Mouse (Mus musculus): ENCODE measurements at regions not wholly inside any gene's neighbourhood (a gene's known extent, or its start where the extent isn't known, plus 50 kb on each side); places are given as distances from the start of the nearest gene placed in this dataset.

GRCm38 (mm10) chr15:68440636-68441035, 1939.9 kb upstream of the Lrrc6 start:
- no peak for DNase-seq (ENCODE audit: low spot score)

GRCm38 (mm10) chr15:68435961-68436360, 1935.3 kb upstream of the Lrrc6 start:
- DNase-seq (ENCODE audit: low spot score), result no peak

- DNase-seq (ENCODE audit: low spot score), result no peak
Measured at GRCm38 (mm10) chr15:68431251-68431650, 1930.5 kb upstream of the Lrrc6 start.

GRCm38 (mm10) chr15:68430486-68430885, 1929.8 kb upstream of the Lrrc6 start:
- no peak for DNase-seq (ENCODE audit: low spot score)

- DNase-seq (ENCODE audit: low spot score), result no peak
Measured at GRCm38 (mm10) chr15:68428444-68429228, 1927.9 kb upstream of the Lrrc6 start.

- no peak for DNase-seq (ENCODE audit: low spot score)
Measured at GRCm38 (mm10) chr15:68417142-68417541, 1916.4 kb upstream of the Lrrc6 start.

GRCm38 (mm10) chr15:68415401-68415925, 1914.8 kb upstream of the Lrrc6 start:
- no peak for DNase-seq (ENCODE audit: low spot score)

- DNase-seq (ENCODE audit: low spot score), result no peak
Measured at GRCm38 (mm10) chr15:68414047-68414446, 1913.3 kb upstream of the Lrrc6 start.

- DNase-seq (ENCODE audit: low spot score), result no peak
Measured at GRCm38 (mm10) chr15:68412697-68413096, 1912.0 kb upstream of the Lrrc6 start.

- no peak for DNase-seq (ENCODE audit: low spot score)
Measured at GRCm38 (mm10) chr15:68412156-68412555, 1911.4 kb upstream of the Lrrc6 start.

- no peak for DNase-seq (ENCODE audit: low spot score)
Measured at GRCm38 (mm10) chr15:68403554-68404070, 1902.9 kb upstream of the Lrrc6 start.

- DNase-seq (ENCODE audit: low spot score), result no peak
Measured at GRCm38 (mm10) chr15:68401726-68402125, 1901.0 kb upstream of the Lrrc6 start.

GRCm38 (mm10) chr15:68401006-68401405, 1900.3 kb upstream of the Lrrc6 start:
- DNase-seq (ENCODE audit: low spot score), result no peak

- DNase-seq (ENCODE audit: low spot score), result no peak
Measured at GRCm38 (mm10) chr15:68396566-68396965, 1895.9 kb upstream of the Lrrc6 start.

GRCm38 (mm10) chr15:68394749-68395148, 1894.0 kb upstream of the Lrrc6 start:
- DNase-seq (ENCODE audit: low spot score), result no peak

GRCm38 (mm10) chr15:68394157-68394556, 1893.4 kb upstream of the Lrrc6 start:
- no peak for DNase-seq (ENCODE audit: low spot score)

- DNase-seq (ENCODE audit: low spot score), result no peak
Measured at GRCm38 (mm10) chr15:68391737-68392136, 1891.0 kb upstream of the Lrrc6 start.

GRCm38 (mm10) chr15:68389855-68390254, 1889.1 kb upstream of the Lrrc6 start:
- DNase-seq (ENCODE audit: low spot score), result no peak

- no peak for DNase-seq (ENCODE audit: low spot score)
Measured at GRCm38 (mm10) chr15:68387349-68388065, 1886.8 kb upstream of the Lrrc6 start.

- DNase-seq (ENCODE audit: low spot score), result no peak
Measured at GRCm38 (mm10) chr15:68384571-68385335, 1884.0 kb upstream of the Lrrc6 start.

GRCm38 (mm10) chr15:68375166-68375565, 1874.5 kb upstream of the Lrrc6 start:
- DNase-seq (ENCODE audit: low spot score), result no peak

GRCm38 (mm10) chr15:68366816-68367215, 1866.1 kb upstream of the Lrrc6 start:
- DNase-seq (ENCODE audit: low spot score), result no peak
